Mouse (Mus musculus): ENCODE measurements around the gene Tut1.

- TF ChIP-seq CTCF (IDR thresholded peaks at IDR 0.05; ENCODE audit: low read depth) (no peak), EP300 (IDR thresholded peaks at IDR 0.05; ENCODE audit: low read depth) (no peak)
Observed at GRCm38 (mm10) chr19:8982303-8983149, 28.9 kb downstream of the Tut1 start.

Measured in heart, postnatal 0 days (tissue).